Mouse (Mus musculus) hindbrain, embryonic 12.5 days (tissue): ENCODE results near the gene Ehd2. TPM values are rescaled to one million over a fixed set of nuclear protein-coding genes. Genes with fewer than 3 reads are reported as not detected.
A peak's percentile ranks its signal among the peaks of the same experiment; 100 is the strongest.

ENCODE experiments used
- ATAC-seq: fragments of 200-750 bp; cut with Nextera tagmentation; 2 replicates; pipeline ENCODE4 v1.8.0; 2017; ENCODE audit warnings: moderate TSS enrichment; ENCODE audit not compliant: low FRiP score
- H3K27ac ChIP-seq: fragments of 300-500 bp; sonication (generic); 2 replicates; pipeline ENCODE4 v1.5.1; 2016; ENCODE audit warnings: mild to moderate bottlenecking
- H3K27me3 ChIP-seq: fragments of 300-500 bp; sonication (generic); 2 replicates; pipeline ENCODE4 v1.6.1; 2016; ENCODE audit warnings: mild to moderate bottlenecking
- H3K36me3 ChIP-seq: fragments of 300-500 bp; sonication (generic); 2 replicates; pipeline ENCODE4 v1.6.1; 2016; ENCODE audit warnings: mild to moderate bottlenecking
- H3K4me1 ChIP-seq: fragments of 300-500 bp; sonication (generic); 2 replicates; pipeline ENCODE4 v1.6.1; 2016
- H3K4me2 ChIP-seq: fragments of 300-500 bp; sonication (generic); replicated peaks from 2 replicates; pipeline ENCODE4 v1.6.1; 2016; ENCODE audit warnings: mild to moderate bottlenecking
- H3K4me3 ChIP-seq: fragments of 300-500 bp; sonication (generic); 2 replicates; pipeline ENCODE4 v1.5.1; 2016; ENCODE audit warnings: mild to moderate bottlenecking
- H3K9ac ChIP-seq: fragments of 300-500 bp; sonication (generic); 2 replicates; pipeline ENCODE4 v1.6.1; 2016; ENCODE audit warnings: mild to moderate bottlenecking, moderate library complexity
- H3K9me3 ChIP-seq: fragments of 300-500 bp; sonication (generic); replicated peaks from 2 replicates; pipeline ENCODE4 v1.6.1; 2016; ENCODE audit warnings: mild to moderate bottlenecking
- WGBS: fragments of 180-500 bp; shearing (Covaris S2); methylation state at CpG from one replicate; pipeline ENCODE4 v1.1.7; 2016; 5-methylcytosine and 5-hydroxymethylcytosine counted together
- polyA plus RNA-seq: library from polyadenylated mRNA; unstranded; fragments of >200 nt; fragmentation: Nextera tagmentation; extraction: Ambion mirVana; gene quantifications from 2 replicates; pipeline ENCODE4 v1.2.1, GENCODE M21; 2016

Gene Ehd2
- polyA plus RNA-seq, 1 experiment from 2014 or later, result 10.1 TPM

DNA sequence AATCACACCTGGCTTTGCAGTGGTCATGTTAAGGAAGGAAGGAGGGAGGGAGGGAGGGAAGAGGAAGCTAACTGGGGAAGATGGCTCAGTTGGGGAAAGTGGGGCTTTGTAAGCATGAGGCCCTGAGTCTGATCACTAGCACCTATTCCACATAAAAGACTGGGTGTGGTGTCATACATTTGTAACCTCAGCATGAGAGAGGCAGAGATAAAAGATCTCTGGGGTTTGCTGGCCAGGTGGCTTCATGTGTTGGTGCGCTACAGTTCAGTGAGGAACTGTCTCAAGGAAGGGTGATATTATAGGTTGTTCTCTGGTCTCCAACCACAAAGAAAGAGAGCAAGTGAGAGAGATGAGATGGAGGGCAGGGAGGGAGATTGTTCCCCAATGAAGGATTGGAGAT lies 34.3 kb upstream of the Ehd2 start:
- 96% methylated on average over 1 of the region's 1 CpGs for WGBS
- Histone ChIP-seq H3K4me3 (no peak overlapping the region), H3K36me3 (peaks cover 26% of the 10 kb centered on the region), H3K9ac (no peak overlapping the region), H3K9me3 (no peaks in the 10 kb centered on the region), H3K27ac (no peak overlapping the region), H3K4me1 (peaks cover 10% of the 10 kb centered on the region), H3K4me2 (no peak overlapping the region), H3K27me3 (no peaks in the 10 kb centered on the region)
- no peak for ATAC-seq

DNA sequence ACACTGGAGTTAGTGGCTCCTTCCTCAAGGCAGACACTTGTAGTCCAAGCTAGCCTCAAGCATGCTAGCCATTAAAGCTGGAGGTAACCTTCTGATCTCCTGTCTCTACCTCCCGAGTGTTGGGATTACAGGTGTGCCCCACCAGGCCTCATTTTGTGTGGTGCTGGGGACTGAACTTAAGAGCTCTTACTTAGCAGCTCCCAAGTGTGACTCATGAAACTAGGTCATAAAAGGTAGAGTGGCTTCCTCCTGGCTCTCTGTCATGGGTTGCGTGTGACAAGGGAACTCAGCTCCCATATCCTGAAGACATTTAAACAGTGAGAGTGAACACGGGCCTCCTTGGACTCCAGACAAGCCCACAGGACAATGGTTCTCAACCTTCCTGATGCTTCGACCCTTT lies 26.4 kb upstream of the Ehd2 start:
- no peak overlapping the region for H3K9ac ChIP-seq
- WGBS, result 96% methylated on average over 4 of the region's 4 CpGs
- no peak overlapping the region for H3K4me2 ChIP-seq
- H3K27ac ChIP-seq, result no peak overlapping the region
- ATAC-seq, result no peak
- peaks cover 80% of the 10 kb centered on the region for H3K36me3 ChIP-seq
- H3K4me1 ChIP-seq, result no peaks in the 10 kb centered on the region
- H3K27me3 ChIP-seq, result no peaks in the 10 kb centered on the region
- H3K4me3 ChIP-seq, result no peak overlapping the region
- H3K9me3 ChIP-seq, result no peaks in the 10 kb centered on the region

DNA sequence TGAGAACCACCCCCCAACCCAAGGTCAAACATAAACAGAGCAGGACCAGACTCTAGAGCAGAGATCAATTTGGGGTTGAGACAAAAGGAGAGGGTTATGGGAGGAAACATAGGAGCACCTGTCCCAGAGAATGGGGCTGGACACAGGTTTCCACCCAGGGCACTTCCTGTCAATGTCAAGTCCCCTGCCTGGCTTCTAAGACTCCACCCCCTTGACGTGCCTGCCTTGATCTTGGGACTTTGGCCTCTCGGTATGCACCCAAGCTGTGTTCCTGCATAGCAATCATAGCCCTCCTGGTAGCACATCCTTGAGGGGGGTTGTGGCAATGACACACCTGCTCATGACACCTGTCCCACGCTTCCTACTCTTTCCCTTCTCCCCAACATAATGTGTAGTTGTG lies 25.8 kb upstream of the Ehd2 start:
- 91% methylated on average over 3 of the region's 3 CpGs for WGBS
- Histone ChIP-seq H3K4me1 (no peaks in the 10 kb centered on the region), H3K9ac (no peak overlapping the region), H3K27me3 (no peaks in the 10 kb centered on the region), H3K27ac (no peak overlapping the region), H3K4me3 (no peak overlapping the region), H3K9me3 (no peaks in the 10 kb centered on the region), H3K36me3 (peaks cover 87% of the 10 kb centered on the region), H3K4me2 (no peak overlapping the region)
- ATAC-seq, result no peak

DNA sequence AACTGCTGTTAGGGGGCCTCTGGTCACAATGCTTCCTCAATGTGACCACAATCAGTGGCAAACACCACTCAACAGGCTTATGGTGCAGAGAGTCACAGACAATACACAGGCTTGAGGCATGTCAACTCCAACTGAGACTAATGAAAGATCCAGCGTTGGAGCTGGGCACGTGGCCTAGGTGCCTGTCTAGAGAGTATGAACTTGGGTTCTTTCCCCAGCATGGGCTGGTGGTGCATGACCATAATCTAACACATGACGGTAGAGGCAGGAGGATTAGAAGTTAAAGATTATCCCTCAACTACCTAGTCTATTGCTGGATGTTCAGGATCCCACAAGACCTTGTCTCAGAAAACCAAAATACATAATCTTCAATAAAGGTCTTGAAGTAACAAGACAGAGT lies 24.4 kb upstream of the Ehd2 start:
- Histone ChIP-seq H3K4me3 (no peak overlapping the region), H3K27ac (no peak overlapping the region), H3K36me3 (peaks cover 88% of the 10 kb centered on the region), H3K4me1 (no peaks in the 10 kb centered on the region), H3K9ac (no peak overlapping the region), H3K9me3 (no peaks in the 10 kb centered on the region), H3K27me3 (no peaks in the 10 kb centered on the region), H3K4me2 (no peak overlapping the region)
- 94% methylated on average over 3 of the region's 3 CpGs for WGBS
- no peak for ATAC-seq

DNA sequence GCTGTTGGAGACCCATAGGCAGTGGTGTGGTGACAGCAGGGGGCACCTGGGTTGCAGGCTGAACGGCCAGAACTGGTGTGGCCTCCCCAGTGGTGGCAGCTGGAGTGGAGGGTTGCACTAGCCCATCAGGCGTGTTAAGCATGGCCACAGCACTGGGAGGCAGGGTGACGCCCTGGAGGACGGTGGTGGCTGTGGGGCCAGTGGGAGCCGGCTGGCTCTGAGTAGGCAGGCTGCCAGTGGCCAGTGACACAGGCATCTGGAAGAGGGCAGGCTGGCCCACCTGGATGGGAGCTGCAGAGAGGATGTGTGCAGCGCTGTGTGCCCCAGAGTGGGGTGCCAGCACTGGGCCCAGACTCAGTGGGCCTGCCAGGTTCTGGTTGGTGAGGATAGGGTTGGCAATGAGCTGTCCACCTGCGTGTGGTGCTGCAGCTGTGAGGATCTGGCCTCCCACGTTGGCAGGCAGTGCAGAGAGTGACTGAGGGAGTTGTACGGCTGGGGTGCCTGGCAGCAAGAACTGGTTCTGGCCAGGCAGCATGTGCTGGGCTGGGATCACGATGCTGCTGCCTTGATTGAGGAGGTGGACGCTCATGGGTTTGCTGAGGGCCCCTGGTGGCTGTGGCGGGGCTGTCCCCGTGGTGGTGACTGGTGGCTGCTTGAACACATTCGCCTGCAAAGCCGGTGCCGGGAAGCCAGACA lies 20.4 kb upstream of the Ehd2 start:
- Histone ChIP-seq H3K9me3 (no peaks in the 10 kb centered on the region), H3K36me3 (peaks cover 69% of the 10 kb centered on the region), H3K9ac (no peak overlapping the region), H3K4me3 (no peak overlapping the region), H3K4me1 (no peaks in the 10 kb centered on the region), H3K27me3 (no peaks in the 10 kb centered on the region), H3K4me2 (no peak overlapping the region), H3K27ac (no peak overlapping the region)
- WGBS, result 92% methylated on average over 16 of the region's 16 CpGs
- no peak for ATAC-seq

DNA sequence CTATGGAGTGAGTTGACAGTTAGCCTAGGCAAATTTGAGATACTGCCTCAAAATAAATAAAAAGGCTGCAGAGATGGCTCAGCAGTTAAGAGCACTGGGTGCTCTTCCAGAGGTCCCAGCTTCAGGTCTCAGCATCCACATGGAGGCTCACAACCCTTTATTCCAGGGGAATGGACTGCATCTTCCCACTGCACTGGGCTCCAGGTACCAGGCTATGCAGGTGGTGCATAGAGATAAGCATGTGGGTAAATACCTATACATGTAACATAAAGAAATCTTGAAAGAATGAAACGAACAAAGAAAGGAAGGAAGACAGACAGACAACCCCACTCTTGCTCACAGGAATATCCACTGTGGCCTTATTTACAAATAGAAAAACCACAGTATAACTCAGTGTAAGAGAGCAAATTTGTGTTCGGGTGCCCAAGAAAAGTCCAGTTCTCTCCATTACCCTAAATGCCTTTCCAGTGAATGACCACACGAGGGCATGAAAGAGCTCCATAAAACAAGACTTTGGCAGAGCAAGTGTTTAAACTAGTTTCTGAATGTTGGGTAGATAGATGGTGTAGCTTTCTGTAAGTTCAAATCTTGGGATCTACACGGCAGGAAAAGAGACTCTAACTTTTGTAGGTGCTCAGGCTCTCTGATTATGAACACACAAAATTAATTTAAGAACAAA lies 15.5 kb upstream of the Ehd2 start:
- Histone ChIP-seq H3K4me1 (no peaks in the 10 kb centered on the region), H3K36me3 (peaks cover 66% of the 10 kb centered on the region), H3K9ac (no peak overlapping the region), H3K9me3 (no peaks in the 10 kb centered on the region), H3K27me3 (no peaks in the 10 kb centered on the region), H3K4me2 (no peak overlapping the region), H3K27ac (no peak overlapping the region), H3K4me3 (no peak overlapping the region)
- no peak for ATAC-seq
- WGBS, result 48% methylated on average over 4 of the region's 4 CpGs

DNA sequence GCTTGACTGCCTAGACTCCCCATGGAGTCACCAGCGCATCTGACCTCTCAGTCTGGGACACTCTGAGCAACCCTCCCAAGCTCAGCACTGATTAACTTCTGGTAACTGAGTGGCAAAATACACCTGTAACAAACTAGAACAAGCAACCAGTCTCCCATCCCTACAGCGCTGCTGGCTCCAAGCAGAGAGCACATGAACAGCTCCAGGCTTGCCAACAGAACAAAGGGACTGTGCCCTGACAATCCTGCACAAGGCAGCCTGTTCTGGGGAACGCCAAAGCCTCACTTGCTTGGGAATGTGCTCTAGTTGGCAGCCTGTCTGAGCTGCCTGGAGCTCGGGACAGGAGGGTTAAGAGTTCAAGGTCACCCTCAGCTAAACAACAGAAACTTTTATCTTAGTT lies 14.2 kb upstream of the Ehd2 start:
- 88% methylated on average over 4 of the region's 4 CpGs for WGBS
- no peak overlapping the region for H3K27ac ChIP-seq
- no peak overlapping the region for H3K4me2 ChIP-seq
- no peaks in the 10 kb centered on the region for H3K4me1 ChIP-seq
- no peak for ATAC-seq
- H3K4me3 ChIP-seq, result no peak overlapping the region
- peaks cover 64% of the 10 kb centered on the region for H3K36me3 ChIP-seq
- H3K9ac ChIP-seq, result no peak overlapping the region
- H3K9me3 ChIP-seq, result no peaks in the 10 kb centered on the region
- no peaks in the 10 kb centered on the region for H3K27me3 ChIP-seq

DNA sequence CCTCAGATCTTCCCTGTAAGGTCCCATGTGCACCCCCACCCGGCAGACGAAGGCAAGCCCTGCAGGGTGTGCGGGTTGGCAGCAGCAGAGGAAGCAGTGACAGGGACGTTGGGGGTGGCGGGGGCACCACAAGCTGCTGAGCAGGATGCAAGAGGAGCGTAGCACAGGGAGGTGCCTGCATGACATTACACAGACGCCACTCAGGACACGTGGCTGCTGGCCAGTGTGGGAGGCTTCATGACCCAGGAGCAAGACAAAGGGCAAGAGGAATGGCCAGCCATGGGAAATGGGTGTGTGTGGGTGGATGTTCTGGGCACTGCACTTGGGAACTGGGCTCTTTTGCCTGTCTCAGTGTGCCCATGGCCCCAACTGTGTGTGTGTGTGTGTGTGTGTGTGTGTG lies 12.9 kb upstream of the Ehd2 start:
- Histone ChIP-seq H3K9ac (no peak overlapping the region), H3K9me3 (no peaks in the 10 kb centered on the region), H3K27ac (no peak overlapping the region), H3K4me2 (no peak overlapping the region), H3K27me3 (no peaks in the 10 kb centered on the region), H3K4me1 (no peaks in the 10 kb centered on the region), H3K36me3 (peaks cover 67% of the 10 kb centered on the region), H3K4me3 (no peak overlapping the region)
- no peak for ATAC-seq
- 92% methylated on average over 8 of the region's 8 CpGs for WGBS

DNA sequence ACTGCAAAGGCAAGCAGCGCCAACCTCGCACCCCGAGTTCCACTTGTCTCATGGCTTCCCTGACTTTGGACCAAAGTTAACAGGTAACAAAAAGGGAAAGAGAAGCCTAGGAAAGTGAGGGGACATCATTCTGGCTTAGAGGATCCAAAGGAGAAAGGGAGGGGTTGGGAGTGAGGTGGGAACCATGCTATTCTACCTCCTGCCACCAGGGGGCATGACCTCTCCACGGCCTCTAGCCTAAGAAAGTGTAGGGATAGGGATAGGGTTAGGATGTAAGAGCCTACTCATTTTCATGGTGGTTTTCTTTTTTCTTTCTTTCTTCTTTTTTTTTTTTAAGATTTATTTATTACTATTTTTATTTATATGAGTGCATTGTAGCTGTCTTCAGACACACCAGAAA lies 8.5 kb upstream of the Ehd2 start:
- Histone ChIP-seq H3K4me2 (no peak overlapping the region), H3K27me3 (no peaks in the 10 kb centered on the region), H3K4me1 (no peaks in the 10 kb centered on the region), H3K9ac (no peak overlapping the region), H3K27ac (no peak overlapping the region), H3K4me3 (no peak overlapping the region), H3K36me3 (peaks cover 83% of the 10 kb centered on the region), H3K9me3 (no peaks in the 10 kb centered on the region)
- ATAC-seq, result 0 out of 2 replicates have a peak, but pooled peaks have one; percentile 20
- 80% methylated on average over 4 of the region's 4 CpGs for WGBS

DNA sequence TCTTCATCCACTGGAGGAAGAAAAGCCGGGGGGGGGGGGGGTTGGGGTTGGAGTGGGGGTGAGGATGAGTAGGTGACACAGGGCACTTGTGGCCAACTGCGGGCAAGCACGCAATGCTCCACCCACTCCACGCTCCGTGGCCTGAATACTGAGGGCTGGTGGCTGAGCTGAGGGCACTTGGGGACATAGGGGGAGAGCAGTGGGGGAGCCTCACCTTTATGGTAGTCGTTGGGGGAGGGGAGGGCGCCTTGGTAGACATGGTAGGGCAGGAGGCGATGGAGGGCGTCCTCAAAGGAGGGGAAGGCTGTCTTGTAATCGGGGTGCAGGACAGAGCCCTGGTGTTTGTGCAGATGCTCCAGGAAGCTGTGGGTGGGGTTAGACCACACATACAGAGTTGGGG lies 8.1 kb upstream of the Ehd2 start:
- H3K27ac ChIP-seq, result no peak overlapping the region
- no peak overlapping the region for H3K4me2 ChIP-seq
- H3K9ac ChIP-seq, result no peak overlapping the region
- H3K36me3 ChIP-seq, result peaks cover 84% of the 10 kb centered on the region
- H3K4me3 ChIP-seq, result no peak overlapping the region
- H3K9me3 ChIP-seq, result no peaks in the 10 kb centered on the region
- peak; percentile 10; the same call in 1 of the 2 replicates for ATAC-seq
- H3K27me3 ChIP-seq, result no peaks in the 10 kb centered on the region
- WGBS, result 95% methylated on average over 9 of the region's 10 CpGs
- H3K4me1 ChIP-seq, result no peaks in the 10 kb centered on the region

DNA sequence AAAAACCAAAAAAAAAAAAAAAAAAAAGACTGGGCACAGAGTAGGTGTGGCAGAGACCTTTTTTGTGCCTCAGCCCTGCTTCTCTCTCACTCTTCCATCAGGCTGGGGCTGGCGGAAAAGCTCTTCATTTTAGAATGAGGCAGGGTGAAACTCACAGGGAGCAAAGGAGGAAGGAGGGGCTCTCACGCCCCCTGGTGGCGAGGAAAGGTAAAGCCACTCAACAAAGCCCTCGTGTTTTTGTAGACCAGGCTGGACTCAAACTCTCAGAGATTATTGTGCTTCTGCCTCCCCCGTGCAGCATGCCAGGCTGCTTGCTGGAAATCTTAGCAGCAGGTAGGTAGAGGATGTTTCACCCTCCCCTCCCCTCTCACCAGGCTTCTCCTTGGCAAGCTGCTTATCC lies 7.3 kb upstream of the Ehd2 start:
- H3K4me2 ChIP-seq, result no peak overlapping the region
- H3K4me1 ChIP-seq, result no peaks in the 10 kb centered on the region
- 63% methylated on average over 5 of the region's 5 CpGs for WGBS
- no peak overlapping the region for H3K4me3 ChIP-seq
- H3K27me3 ChIP-seq, result no peaks in the 10 kb centered on the region
- H3K9ac ChIP-seq, result no peak overlapping the region
- H3K36me3 ChIP-seq, result peaks cover 87% of the 10 kb centered on the region
- no peaks in the 10 kb centered on the region for H3K9me3 ChIP-seq
- H3K27ac ChIP-seq, result no peak overlapping the region
- no peak for ATAC-seq

DNA sequence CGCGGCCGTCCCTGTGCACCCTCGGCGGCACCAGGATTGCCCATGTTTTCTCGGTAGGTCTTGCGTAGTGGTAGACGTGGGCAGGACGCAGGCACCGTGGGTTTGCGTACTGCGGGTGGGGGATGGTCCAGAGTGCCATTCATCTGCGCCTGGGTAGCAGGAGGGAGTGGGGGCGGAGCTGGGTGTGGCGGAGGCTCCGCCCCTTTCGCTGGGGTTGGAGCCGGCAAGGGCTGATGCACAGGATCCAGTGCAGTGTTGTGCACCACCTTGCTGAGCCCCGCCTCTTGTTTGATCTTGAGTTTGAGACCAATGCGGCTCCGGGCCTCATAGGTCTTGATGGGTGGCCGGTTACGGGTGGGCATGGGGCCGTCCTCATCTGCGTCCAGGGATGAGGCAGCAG lies 4.9 kb upstream of the Ehd2 start:
- WGBS, result 63% methylated on average over 25 of the region's 25 CpGs
- Histone ChIP-seq H3K9ac (no peak overlapping the region), H3K27me3 (no peaks in the 10 kb centered on the region), H3K36me3 (peaks cover 66% of the 10 kb centered on the region), H3K4me2 (no peak overlapping the region), H3K9me3 (no peaks in the 10 kb centered on the region), H3K4me3 (no peak overlapping the region), H3K4me1 (0 out of 2 replicates have a peak, but pooled peaks cover 3% of the 10 kb centered on the region), H3K27ac (no peak overlapping the region)
- ATAC-seq, result peak; percentile 6; the same call in 1 of the 2 replicates

DNA sequence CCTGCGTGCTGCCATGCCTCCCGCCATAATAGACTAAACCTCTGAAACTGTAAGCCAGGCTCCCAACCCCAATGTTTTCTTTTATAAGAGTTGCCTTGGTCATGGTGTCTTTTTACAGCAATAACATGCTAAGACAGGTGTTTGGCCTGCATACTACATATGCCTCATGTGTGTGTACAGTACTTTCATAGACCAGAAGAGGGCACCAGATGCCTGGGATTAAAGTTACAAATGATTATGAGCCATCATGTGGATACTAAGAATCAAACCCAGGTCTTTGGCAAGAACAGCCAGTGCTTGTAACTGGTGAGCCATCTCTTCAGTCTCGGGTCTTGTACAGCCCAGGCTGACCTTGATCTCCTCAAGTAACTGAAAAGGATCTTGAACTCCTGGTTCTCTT lies 2.3 kb upstream of the Ehd2 start:
- no peak for ATAC-seq
- no peak overlapping the region for H3K4me2 ChIP-seq
- no peaks in the 10 kb centered on the region for H3K27me3 ChIP-seq
- H3K4me3 ChIP-seq, result no peak overlapping the region
- peaks cover 44% of the 10 kb centered on the region for H3K36me3 ChIP-seq
- H3K4me1 ChIP-seq, result 0 out of 2 replicates have a peak, but pooled peaks cover 3% of the 10 kb centered on the region
- H3K9me3 ChIP-seq, result no peaks in the 10 kb centered on the region
- no peak overlapping the region for H3K27ac ChIP-seq
- no peak overlapping the region for H3K9ac ChIP-seq
- WGBS, result 89% methylated on average over 3 of the region's 3 CpGs
